Mouse (Mus musculus) monocyte, adult 59 days (primary cell): Measurements from ENCODE around the gene Siglece. TPM values are rescaled to one million over a fixed set of nuclear protein-coding genes. Genes with fewer than 3 reads are reported as not detected.

Experiments used
- total RNA-seq, 2 experiments: library from RNA; stranded (reverse); gene quantifications; one replicate each; pipeline ENCODE4 v1.2.4; 2023

The Siglece gene
- total RNA-seq: 100 to 1,000 TPM; 128 to 137 TPM

DNA sequence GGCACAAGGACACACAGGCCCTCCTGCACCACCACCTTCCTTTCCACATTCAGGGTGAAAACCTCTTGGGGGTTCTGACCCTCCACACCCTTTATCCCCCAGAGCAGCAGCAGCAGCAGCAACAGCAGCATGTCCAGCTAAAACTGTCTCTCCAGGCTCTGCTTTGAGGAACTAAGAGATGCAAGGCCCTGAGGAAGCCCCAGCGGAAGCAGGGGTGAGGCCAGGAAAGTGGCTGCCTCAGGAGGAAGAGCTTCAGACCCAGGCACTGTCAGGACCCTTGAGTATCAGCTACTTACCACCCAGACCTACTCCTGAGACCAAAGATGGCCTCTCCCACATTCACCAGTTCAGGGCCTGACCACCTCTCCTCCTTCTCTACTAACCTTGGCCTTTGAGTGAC is at the start of gene Siglece:
TSS of gene Siglece (minus strand) at position 160 of the 400 bp plus-strand sequence.

DNA sequence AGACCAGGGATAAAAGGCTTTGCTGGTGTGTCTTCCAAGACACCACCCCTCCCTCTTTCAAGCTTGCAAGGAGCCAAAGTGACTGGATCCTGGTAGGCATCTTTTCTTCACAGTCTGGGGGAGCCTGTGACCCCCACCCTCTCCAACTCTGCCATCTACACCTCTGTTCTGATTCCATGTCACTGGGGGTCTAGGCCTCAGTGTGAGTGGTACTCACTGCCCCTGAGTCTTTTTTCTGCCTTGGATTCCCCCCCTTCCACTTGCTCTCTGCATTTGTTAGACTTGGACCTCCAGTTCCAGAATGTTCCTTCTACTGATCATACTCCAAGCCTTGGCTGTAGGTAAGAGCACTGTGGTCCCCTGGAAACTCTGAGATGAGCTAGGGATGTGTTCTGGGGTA is 30.2 kb upstream of the Siglece start, which contains the start of gene Klk14:
TSS of gene Klk14 (plus strand) at position 301 of the 400 bp plus-strand sequence.

DNA sequence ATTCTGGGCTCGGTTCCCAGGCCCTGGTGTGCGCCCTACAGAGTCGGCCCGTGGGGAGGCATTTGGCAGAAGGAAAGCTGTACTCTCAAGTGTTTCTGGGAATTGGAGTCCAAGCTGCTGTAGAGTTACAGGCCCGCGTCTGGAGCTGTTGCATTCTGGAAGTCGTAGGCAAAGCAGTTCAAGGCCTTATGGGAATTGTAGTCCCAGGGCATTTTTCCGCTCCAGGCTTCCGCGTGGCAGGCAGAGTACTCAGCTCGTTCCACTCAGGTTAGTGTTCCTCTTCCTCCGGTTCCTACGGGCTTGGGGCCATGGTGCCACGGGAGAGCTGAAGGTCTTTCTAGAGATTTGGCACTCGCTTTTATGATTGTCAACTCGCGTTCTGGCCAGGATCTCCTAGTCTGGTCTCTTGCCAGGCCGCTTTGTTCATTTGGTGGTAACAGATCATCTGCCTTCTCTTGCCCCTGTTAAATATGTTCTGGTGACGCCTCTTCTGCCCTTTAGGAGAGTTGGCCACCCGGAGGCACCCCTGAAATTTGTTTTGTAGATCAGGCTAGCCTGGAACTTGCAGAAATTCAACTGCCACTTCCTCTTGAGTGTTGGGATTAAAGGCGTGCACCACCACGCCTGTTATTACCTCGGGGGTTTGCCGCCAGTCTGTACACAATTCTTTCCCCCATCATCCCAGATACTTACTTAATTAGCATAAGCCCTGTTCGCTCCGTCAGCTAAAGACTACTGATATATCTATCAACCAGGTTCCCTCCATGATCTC is 12.0 kb upstream of the Siglece start, which contains the start of gene Ctu1:
TSS of gene Ctu1 (plus strand) at position 208 of the 772 bp plus-strand sequence.

DNA sequence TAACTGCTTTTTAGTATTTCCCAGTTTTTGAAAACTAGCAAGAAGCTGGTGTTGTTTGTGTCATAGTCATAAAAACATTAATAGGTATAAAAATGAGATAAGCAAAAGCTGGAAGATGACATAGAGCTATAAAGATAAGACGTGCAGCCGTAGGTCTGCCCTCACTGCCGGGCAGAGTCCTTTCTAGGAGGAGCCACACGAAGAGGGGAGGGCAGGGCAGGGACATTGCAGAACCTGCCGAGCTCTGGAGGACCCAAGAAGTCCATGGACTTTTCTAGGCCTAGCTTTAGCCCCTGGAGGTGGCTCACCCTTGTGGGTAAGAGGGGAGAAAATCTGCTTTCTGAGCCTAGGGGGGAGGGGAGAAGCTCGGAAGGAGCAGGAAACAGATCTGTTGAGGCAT is 25.5 kb downstream of the Siglece start, which contains the start of gene Ceacam18:
TSS of gene Ceacam18 (plus strand) at position 208 of the 400 bp plus-strand sequence.

DNA sequence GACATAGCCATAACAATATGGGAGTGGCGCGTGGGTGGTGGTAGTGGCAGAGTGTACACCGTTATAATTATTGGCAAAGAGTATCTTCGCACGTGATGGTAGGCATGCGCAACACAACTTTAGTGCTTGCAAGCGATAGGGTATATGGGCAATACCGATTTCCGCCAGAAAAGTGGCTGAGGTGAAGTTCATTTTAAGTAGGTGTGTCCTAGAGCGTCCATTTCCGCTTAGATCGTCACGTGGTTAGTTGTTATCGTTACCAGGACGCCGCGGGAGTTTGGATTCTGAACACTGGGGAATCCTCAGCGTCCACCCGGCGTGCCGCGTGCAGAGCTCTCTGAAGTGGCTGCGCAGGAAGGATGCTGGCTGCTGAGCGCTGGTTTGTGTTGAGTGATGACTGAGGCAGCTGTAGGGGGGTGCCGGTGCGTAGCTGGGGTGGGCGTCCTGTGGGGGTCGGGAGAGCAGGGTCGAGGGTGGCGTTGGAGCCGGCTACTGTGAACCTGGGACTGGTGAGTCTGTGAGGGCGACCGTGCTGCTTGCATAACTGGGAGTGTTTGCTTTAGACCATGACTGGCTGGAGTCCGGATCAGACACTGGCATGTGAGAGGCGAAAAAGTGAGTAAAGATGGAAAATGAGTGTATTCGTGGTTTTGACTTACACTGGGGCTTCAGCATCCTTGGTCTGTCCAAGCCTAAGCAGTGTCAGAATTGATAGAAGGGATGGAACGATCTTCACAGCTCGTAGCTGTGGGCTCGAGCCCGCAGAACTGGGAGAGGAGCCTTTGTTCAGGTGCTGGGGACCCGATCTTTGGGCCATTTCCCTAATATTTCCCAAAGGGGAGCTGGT is 52.8 kb downstream of the Siglece start, which contains the start of gene Zfp819:
TSS of gene Zfp819 (plus strand) at position 274 of the 847 bp plus-strand sequence.

Other genes with a start within 250 kb of the Siglece start
- not detected for gene Lim2, start 232.5 kb downstream of the Siglece start, total RNA-seq
- gene Nkg7, start 223.1 kb downstream of the Siglece start, total RNA-seq: under 1 TPM in 1 of 2 experiments, not detected in 1; 0.81 TPM
- gene Cldnd2, start 219.4 kb downstream of the Siglece start, total RNA-seq: not detected
- gene Etfb, start 216.1 kb downstream of the Siglece start, total RNA-seq: 10 to 100 TPM; 70.6 to 73.5 TPM
- not detected for gene Gm45233, start 216.0 kb downstream of the Siglece start, total RNA-seq
- 1 to 10 TPM; 4.6 to 6.6 TPM for gene Vsig10l, start 197.0 kb downstream of the Siglece start, total RNA-seq
- not detected for gene Iglon5, start 170.1 kb downstream of the Siglece start, total RNA-seq
- gene 4931406B18Rik, start 154.2 kb downstream of the Siglece start, total RNA-seq: not detected
- 10 to 100 TPM; 61.6 to 75.0 TPM for gene Cd33, start 115.7 kb downstream of the Siglece start, total RNA-seq
- 10 to 100 TPM; 10.2 to 11.0 TPM for gene Zfp658, start 97.9 kb downstream of the Siglece start, total RNA-seq
- 10 to 100 TPM; 10.5 to 10.7 TPM for gene Zfp719, start 80.6 kb downstream of the Siglece start, total RNA-seq
- gene Zfp819, start 53.0 kb downstream of the Siglece start, total RNA-seq: 1 to 10 TPM in 1 of 2 experiments, not detected in 1; 1.2 TPM
- gene Ceacam18, start 25.5 kb downstream of the Siglece start, total RNA-seq: not detected
- 1 to 10 TPM; 6.9 to 7.3 TPM for gene Ctu1, start 11.9 kb upstream of the Siglece start, total RNA-seq
- not detected for gene Klk14, start 30.3 kb upstream of the Siglece start, total RNA-seq
- not detected for gene Klk13, start 52.4 kb upstream of the Siglece start, total RNA-seq
- not detected for gene Klk12, start 108.7 kb upstream of the Siglece start, total RNA-seq
- not detected for gene Klk11, start 114.4 kb upstream of the Siglece start, total RNA-seq
- not detected for gene Klk10, start 120.9 kb upstream of the Siglece start, total RNA-seq
- gene Klk9, start 131.7 kb upstream of the Siglece start, total RNA-seq: not detected
- 1 to 10 TPM; 4.9 to 5.3 TPM for gene Klk8, start 137.4 kb upstream of the Siglece start, total RNA-seq
- not detected for gene Klk7, start 151.1 kb upstream of the Siglece start, total RNA-seq
- not detected for gene Klk6, start 164.3 kb upstream of the Siglece start, total RNA-seq
- not detected for gene Klk5, start 181.8 kb upstream of the Siglece start, total RNA-seq
- gene Klk4, start 221.0 kb upstream of the Siglece start, total RNA-seq: not detected